11 mouse cellular contexts compared by ENCODE assay signal in the genomic region with DNA sequence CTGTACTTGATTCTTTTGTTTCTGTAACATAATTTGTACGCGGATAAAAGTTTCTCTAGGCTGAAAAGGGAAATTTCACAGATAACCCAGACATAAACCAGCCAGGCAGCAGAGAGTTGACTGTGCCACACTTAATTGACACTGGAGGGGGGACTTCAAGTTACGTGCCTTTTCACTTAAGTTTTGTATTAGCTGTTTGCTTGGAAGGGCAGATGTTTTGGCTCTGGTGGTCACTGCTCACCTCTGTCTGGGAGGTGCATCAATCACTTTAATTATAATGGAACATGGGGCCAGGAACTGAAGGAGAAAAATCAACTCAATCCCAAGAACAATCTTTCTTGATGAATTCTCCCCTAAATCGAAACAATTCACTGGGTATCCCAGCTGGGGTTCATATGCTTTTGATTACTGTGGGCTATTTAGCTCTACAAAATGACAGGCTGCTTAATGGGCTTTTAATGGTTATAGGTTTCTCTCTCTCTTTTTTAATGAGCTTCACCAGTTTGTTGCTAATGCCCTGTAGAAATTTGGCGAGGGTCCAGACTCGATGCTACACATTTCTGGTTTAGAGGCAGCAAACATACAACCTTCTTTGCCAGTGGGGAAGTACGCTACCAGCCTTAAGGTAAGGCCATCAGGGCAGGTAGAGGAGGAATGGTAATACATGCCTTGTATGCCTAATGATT.
DNase-seq lines count a peak whose midpoint lies in the region; ATAC-seq and TF ChIP-seq lines count a peak whose summit lies in the region.
"Had no signal": no experiment of that assay in that cellular context is flagged by ENCODE, and none has a peak within 500 bp of the region (broad histone marks: within the 10 kb centered on the region; RNA-seq: fewer than 3 reads in every experiment).

No protein-coding gene starts in this region.

- WGBS in kidney, embryonic 15.5 days = 27% methylated on average over 7 of the region's 7 CpGs
- 19% methylated on average over 7 of the region's 7 CpGs for WGBS in limb, embryonic 10.5 days

- H3K4me3 ChIP-seq in kidney, embryonic 15.5 days (replicated peaks) = no peak overlapping the region
- H3K4me3 ChIP-seq in limb, embryonic 10.5 days = no peak overlapping the region
- H3K4me3 ChIP-seq: megakaryocyte, embryonic 14.5 days had no signal

- H3K9ac ChIP-seq in kidney, embryonic 15.5 days = no peak overlapping the region

- TF ChIP-seq CTCF in brain, embryonic 14.5 days (IDR thresholded peaks at IDR 0.05; ENCODE audit: borderline replicate concordance, extremely low read depth, insufficient read depth, insufficient read length) = no peak

- TF ChIP-seq POLR2A in brain, embryonic 14.5 days (IDR thresholded peaks at IDR 0.05; ENCODE audit: borderline replicate concordance, extremely low read depth, insufficient read depth, insufficient read length, poor library complexity, severe bottlenecking) = no peak

- ATAC-seq in kidney, embryonic 15.5 days (replicated peaks; ENCODE audit: low FRiP score) = peak; percentile 66

- peak overlapping the region; percentile 76 for H3K27ac ChIP-seq in kidney, embryonic 15.5 days
- peak overlapping the region; percentile 66 for H3K27ac ChIP-seq in limb, embryonic 10.5 days

- H3K4me2 ChIP-seq in kidney, embryonic 15.5 days = no peak overlapping the region

- H3K9me3 ChIP-seq in kidney, embryonic 15.5 days (replicated peaks) = no peaks in the 10 kb centered on the region
- no peaks in the 10 kb centered on the region for H3K9me3 ChIP-seq in limb, embryonic 10.5 days (replicated peaks)
- H3K9me3 ChIP-seq: megakaryocyte, embryonic 14.5 days had no signal

- H3K27me3 ChIP-seq in kidney, embryonic 15.5 days = no peaks in the 10 kb centered on the region
- H3K27me3 ChIP-seq in limb, embryonic 10.5 days (ENCODE audit: low read depth, poor library complexity, severe bottlenecking) = peaks cover 82% of the 10 kb centered on the region
- H3K27me3 ChIP-seq: megakaryocyte, embryonic 14.5 days had no signal

- DNase-seq in kidney, adult 8-10 months = no peak
- DNase-seq in brain, embryonic 14.5 days (ENCODE audit: low read depth) = peak; percentile 65
- DNase-seq in embryo, embryonic 9.5 days (ENCODE audit: extremely low spot score) = peak; percentile 22
- peak; percentile 53 for DNase-seq in limb, embryonic 10.5 days (ENCODE audit: low spot score)
- DNase-seq in ovary, adult 18-20 months (ENCODE audit: low spot score) = no peak
- no peak for DNase-seq in T-cell, adult 2 months (ENCODE audit: low spot score)
- DNase-seq: adrenal gland, postnatal 14 days; cerebellum, postnatal 25 days; heart, adult 11 months had no signal

- H3K4me1 ChIP-seq in kidney, embryonic 15.5 days = peaks cover 38% of the 10 kb centered on the region
- peaks cover 36% of the 10 kb centered on the region for H3K4me1 ChIP-seq in limb, embryonic 10.5 days
- H3K4me1 ChIP-seq: megakaryocyte, embryonic 14.5 days had no signal

- H3K36me3 ChIP-seq in kidney, embryonic 15.5 days = no peaks in the 10 kb centered on the region
- no peaks in the 10 kb centered on the region for H3K36me3 ChIP-seq in limb, embryonic 10.5 days

Comparison
In these comparisons a context has a peak if more than half of its experiments do, and no peak if none do; other contexts are left out.
1. DNase-seq: peak in brain, embryonic 14.5 days (single experiment), embryo, embryonic 9.5 days (single experiment) and limb, embryonic 10.5 days (single experiment); none in kidney, adult 8-10 months (0 of 2), ovary, adult 18-20 months (single experiment) and T-cell, adult 2 months (single experiment).